Mouse (Mus musculus) liver, adult 10 weeks (tissue): Measurements from ENCODE around the gene Fbxo33. TPM values are rescaled to one million over a fixed set of nuclear protein-coding genes. Genes with fewer than 3 reads are reported as not detected.

ENCODE experiments used
- polyA plus RNA-seq: library from polyadenylated mRNA; stranded (reverse); fragments of 350-450 nt; fragmentation: Illumina TruSeq; extraction: RNeasy Lipid Tissue Mini Kit (QIAGEN cat#74804); gene quantifications from one replicate; pipeline ENCODE4 v1.2.3, GENCODE M21; 2014; ENCODE audit warnings: low read depth, low replicate concordance

Fbxo33 gene
- polyA plus RNA-seq = 19.6 TPM

DNA sequence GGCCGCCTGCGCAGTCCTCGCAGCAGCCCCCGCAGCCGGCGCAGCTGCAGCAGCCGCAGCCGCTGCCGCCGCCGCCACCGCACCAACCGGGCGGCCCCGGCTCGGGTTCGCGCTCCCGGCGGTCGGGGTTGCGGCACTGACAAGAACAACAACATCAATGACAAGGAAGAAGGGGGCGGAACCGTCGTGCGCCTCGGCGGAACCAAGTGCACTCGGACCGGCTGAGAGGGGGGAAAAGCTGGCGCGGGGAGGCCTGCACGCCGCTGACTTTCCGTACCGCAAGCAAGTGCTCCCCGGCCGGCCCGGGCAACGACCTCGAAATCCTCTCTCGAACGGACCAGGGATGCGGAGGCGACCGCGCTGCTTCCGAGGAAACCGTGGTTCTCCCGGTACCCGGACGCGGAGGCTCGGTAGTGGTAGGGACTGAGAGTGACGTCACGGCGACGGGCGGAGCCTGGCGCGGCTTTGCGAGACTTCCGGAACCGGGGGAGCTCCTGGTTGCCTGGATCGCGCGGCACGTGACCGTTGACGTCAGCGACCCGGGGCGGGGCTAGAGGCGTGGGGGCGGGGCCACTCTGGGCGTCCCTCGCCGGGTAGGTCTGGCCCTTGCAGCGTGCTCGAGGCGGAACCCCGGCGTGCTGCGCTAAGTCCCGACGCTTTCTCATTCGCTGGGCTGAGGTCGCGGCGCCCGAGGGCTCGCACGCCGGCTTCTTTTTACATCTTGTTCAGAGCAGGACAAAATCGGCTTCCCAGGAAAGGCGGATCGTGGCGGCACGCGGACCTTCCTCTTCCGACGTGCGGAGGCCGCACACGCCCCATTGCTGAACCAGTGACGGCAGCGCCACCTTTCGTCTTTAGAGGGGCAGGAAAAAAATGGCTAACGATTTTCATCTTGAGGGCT is at the start of gene Fbxo33:
TSS of gene Fbxo33 (minus strand) at position 401 of the 901 bp plus-strand sequence.

Other genes starting within 250 kb of the Fbxo33 start
- 67.5 TPM for gene Sec23a, start 207.7 kb downstream of the Fbxo33 start, polyA plus RNA-seq
- 22.9 TPM for gene Gemin2, start 206.3 kb downstream of the Fbxo33 start, polyA plus RNA-seq
- 145 TPM for gene Trappc6b, start 158.3 kb downstream of the Fbxo33 start, polyA plus RNA-seq
- gene Pnn, start 152.8 kb downstream of the Fbxo33 start, polyA plus RNA-seq = 42.8 TPM
- gene Mia2, start 123.9 kb downstream of the Fbxo33 start, polyA plus RNA-seq = 410 TPM